Mouse (Mus musculus) heart, adult 2 months (tissue): ENCODE measurements around the gene Tamm41.
A peak's percentile ranks its signal among the peaks of the same experiment; 100 is the strongest.

Experiments used
- CTCF ChIP-seq: fragments of 200-600 bp; IDR thresholded peaks from 2 replicates; pipeline ENCODE4 v1.8.1; 2022; ENCODE audit warnings: antibody characterized with exemption, mild to moderate bottlenecking, moderate library complexity
- EP300 ChIP-seq: fragments of 200-500 bp; IDR thresholded peaks from 2 replicates; pipeline ENCODE4 v1.6.1; 2011; ENCODE audit warnings: low read depth, low read length, control low read depth; ENCODE audit not compliant: insufficient read depth
- POLR2A ChIP-seq: fragments of 200-500 bp; IDR thresholded peaks from 2 replicates; pipeline ENCODE4 v1.6.1; 2011; ENCODE audit warnings: mild to moderate bottlenecking, low read depth, low read length, control low read depth; ENCODE audit not compliant: insufficient read depth

GRCm38 (mm10) chr6:115049015-115049414 is 11.3 kb upstream of the Tamm41 start:
- TF ChIP-seq POLR2A (no peak), CTCF (peak; percentile 60), EP300 (no peak)
